Mouse (Mus musculus) adipocyte (in vitro differentiated cells): Measurements from ENCODE around the gene Iglon5.

Source experiments
- DNase-seq: peaks from one replicate; pipeline ENCODE4 v3.0.0-alpha.2; 2016; ENCODE audit warnings: low spot score

The Iglon5 gene

GRCm38 (mm10) chr7:43489631-43490125 is at the start of gene Iglon5:
Gene Iglon5 (minus strand): TSS chr7:43490075.
- DNase-seq: no peak

- DNase-seq: no peak
Observed at GRCm38 (mm10) chr7:43538524-43538923, 48.6 kb upstream of the Iglon5 start.

- no peak for DNase-seq
Observed at GRCm38 (mm10) chr7:43532936-43533505, 43.1 kb upstream of the Iglon5 start.

- peak; percentile 6 for DNase-seq
Observed at GRCm38 (mm10) chr7:43530216-43530785, 40.4 kb upstream of the Iglon5 start.

GRCm38 (mm10) chr7:43525313-43525712 is 35.4 kb upstream of the Iglon5 start:
- DNase-seq: no peak

GRCm38 (mm10) chr7:43522776-43523175 is 32.9 kb upstream of the Iglon5 start:
- no peak for DNase-seq

GRCm38 (mm10) chr7:43518341-43518740 is 28.5 kb upstream of the Iglon5 start:
- DNase-seq: no peak

GRCm38 (mm10) chr7:43515076-43515475 is 25.2 kb upstream of the Iglon5 start:
- no peak for DNase-seq

GRCm38 (mm10) chr7:43512519-43512918 is 22.6 kb upstream of the Iglon5 start:
- DNase-seq: no peak

GRCm38 (mm10) chr7:43511707-43512478 is 22.0 kb upstream of the Iglon5 start:
- DNase-seq: no peak

GRCm38 (mm10) chr7:43495343-43496021 is 5.6 kb upstream of the Iglon5 start:
- no peak for DNase-seq

GRCm38 (mm10) chr7:43490861-43491260 is 986 bp upstream of the Iglon5 start:
- no peak for DNase-seq

- no peak for DNase-seq
Observed at GRCm38 (mm10) chr7:43490182-43490584, 308 bp upstream of the Iglon5 start.

GRCm38 (mm10) chr7:43488646-43489045 is 1.2 kb downstream of the Iglon5 start:
- no peak for DNase-seq

GRCm38 (mm10) chr7:43483236-43483635 is 6.6 kb downstream of the Iglon5 start:
- no peak for DNase-seq

GRCm38 (mm10) chr7:43482090-43482716 is 7.7 kb downstream of the Iglon5 start:
- DNase-seq: no peak

- DNase-seq: peak; percentile 11
Observed at GRCm38 (mm10) chr7:43481191-43481590, 8.7 kb downstream of the Iglon5 start.

- DNase-seq: no peak
Observed at GRCm38 (mm10) chr7:43476376-43476775, 13.5 kb downstream of the Iglon5 start.

- DNase-seq: no peak
Observed at GRCm38 (mm10) chr7:43475706-43476105, 14.2 kb downstream of the Iglon5 start.

GRCm38 (mm10) chr7:43470373-43470772 is 19.5 kb downstream of the Iglon5 start:
- peak; percentile 46 for DNase-seq

GRCm38 (mm10) chr7:43466099-43466694 is 23.7 kb downstream of the Iglon5 start:
- peak; percentile 67 for DNase-seq
